Mouse (Mus musculus): ENCODE measurements around the gene Wdfy1. TPM values are rescaled to one million over a fixed set of nuclear protein-coding genes. Genes with fewer than 3 reads are reported as not detected.

The Wdfy1 gene
- total RNA-seq, 2 experiments from 2014 or later = 17.0 to 19.7 TPM

GRCm38 (mm10) chr1:79761917-79762271 is 14.0 kb downstream of the Wdfy1 start:
- intact Hi-C loops (cut with DNase I) = loop anchor here (2.0 to 5.0 kb wide), 3 partner anchors 15 to 50 kb away; partner anchors contain the start of genes Mrpl44 and Wdfy1
- DNase-seq = no peak

DNA sequence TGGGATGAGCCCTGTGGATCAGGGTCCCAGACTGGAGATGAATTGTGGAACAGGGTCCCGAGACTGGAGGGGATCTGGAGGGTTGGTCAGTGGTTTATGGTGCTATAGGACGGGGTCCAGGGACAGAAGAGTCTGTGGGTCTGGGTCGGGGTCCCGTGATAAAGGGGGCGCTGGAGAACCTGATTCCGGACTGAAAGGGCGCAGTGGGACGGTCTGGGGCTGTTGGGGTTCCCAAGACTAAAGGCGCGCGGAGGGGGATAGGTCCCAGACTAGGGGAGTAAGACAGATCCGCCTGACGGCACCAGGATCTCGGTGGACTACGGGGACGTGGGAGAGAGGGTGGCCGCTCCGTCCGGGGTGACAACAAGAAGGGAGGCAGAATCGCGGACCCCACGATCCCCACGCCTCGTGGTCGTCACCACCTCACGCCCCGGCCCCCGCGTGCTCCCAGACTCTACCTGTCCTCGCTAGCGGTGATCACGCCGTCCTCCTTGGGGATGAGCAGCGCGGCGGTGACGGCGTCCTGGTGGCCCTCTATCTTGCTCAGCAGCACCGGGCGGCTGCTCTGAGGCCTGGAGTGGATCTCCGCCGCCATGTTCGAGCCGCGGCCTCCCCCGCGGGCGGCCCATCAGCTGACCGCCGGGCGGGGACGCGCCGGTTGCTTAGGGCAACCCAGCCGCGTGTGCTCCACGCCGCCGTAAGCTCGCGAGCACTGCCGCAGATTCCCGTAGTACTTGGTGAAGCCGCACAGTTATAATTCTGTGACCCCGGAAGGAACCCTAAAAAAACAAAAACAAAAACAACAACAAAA is 14.6 kb downstream of the Wdfy1 start:
- intact Hi-C loops (cut with DNase I) = loop anchor here (2.0 to 5.0 kb wide), 2 partner anchors 21 to 49 kb away; no protein-coding TSS in a partner anchor
- peak; percentile 82 to 84 for DNase-seq

DNA sequence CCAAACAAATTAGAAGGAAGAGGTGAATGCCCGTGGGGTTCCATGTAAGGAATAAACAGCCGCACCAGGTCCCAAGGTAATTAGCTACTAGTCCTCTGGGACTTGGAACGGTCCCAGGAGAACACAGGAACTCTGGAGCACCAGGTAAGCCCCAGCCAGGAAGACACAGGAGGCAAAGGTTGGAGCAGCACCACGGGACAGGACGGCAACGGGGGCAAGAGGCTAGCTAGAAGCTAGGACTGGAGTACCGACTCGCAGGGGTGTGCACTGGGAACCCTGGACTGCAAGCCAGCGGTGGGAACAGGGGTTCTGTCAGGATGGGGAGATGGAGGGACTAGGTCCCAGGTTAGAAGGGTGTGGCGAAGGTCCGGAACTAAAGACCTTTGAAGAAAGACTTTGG is 15.3 kb downstream of the Wdfy1 start:
- peak in 1 of 2 experiments; percentile 14 for DNase-seq
- intact Hi-C loops (cut with DNase I) = loop anchor here (2.0 to 5.0 kb wide), 2 partner anchors 20 to 48 kb away; no protein-coding TSS in a partner anchor

DNA sequence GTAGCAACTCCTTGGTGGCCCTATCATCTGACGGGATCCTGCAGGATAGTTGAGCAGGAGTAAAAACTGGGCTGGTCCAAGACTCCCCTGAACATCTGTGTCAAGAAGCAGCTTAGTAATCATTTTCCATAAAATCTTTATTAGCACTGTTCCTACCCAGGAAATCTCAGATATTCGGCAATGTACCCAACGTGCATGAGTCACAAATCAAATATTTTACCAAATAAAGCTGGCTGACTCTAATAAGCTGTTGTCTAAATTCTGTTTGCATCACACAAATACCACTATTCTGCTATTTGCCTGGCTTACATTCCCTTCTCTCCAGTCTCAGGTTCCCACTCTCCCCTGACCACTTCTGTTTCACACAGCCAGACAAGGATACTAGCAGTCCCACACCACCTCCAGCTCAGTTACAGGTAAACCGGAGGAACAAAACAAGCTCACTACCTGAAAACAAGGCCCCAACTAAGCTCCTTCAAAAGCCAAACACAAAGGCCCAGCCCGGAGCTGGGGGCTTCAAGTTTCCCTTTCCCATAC is 16.4 kb downstream of the Wdfy1 start:
- intact Hi-C loops (cut with DNase I) = loop anchor here (10.0 kb wide), 1 partner anchor 575 kb away; no protein-coding TSS in a partner anchor
- DNase-seq = no peak

DNA sequence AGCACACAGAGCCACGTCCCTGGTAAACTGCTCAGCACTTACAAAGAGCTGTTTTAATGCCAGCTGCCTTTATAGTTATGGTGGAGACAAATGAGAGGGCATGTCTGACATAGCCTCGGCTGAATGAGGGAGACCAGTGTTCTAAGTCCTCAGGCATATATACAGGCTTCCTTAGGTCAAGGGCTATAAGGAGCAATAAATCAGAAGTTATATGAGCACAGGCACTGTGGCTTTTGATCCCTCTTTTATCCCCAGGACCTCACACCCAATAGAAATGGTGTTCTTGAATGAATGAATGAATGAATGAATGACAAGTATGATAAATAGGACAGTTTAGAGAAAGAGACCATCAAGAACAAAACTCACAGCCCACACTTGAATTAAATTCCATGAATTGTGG is 16.9 kb downstream of the Wdfy1 start:
- no peak for DNase-seq
- intact Hi-C loops (cut with DNase I) = loop anchor here (10.0 kb wide), 1 partner anchor 576 kb away; no protein-coding TSS in a partner anchor

GRCm38 (mm10) chr1:79757597-79757996 is 18.3 kb downstream of the Wdfy1 start:
- intact Hi-C loops (cut with DNase I) = loop anchor here (10.0 kb wide), 1 partner anchor 577 kb away; no protein-coding TSS in a partner anchor
- DNase-seq = no peak

DNA sequence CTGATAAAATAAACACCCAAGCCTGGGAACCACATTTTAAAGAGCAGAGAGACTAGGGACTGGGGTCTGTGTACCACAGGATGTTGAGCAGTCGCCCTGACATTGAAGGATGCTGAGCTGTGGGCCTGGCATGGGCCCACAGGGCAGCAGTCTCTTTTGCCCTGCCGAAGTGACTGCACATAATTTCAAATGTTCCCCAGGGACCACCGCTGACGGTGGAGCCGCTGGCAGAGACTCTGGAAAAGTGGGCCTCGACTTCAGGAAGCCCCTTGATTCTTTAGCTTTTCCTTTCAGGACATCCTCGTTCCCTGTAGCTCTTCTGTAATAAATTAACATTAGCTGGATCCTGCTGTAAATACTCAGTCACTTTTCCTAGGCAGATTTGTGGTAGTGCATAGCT is 18.8 kb downstream of the Wdfy1 start:
- peak in 1 of 2 experiments; percentile 30 for DNase-seq
- intact Hi-C loops (cut with DNase I) = loop anchor here (10.0 kb wide), 1 partner anchor 578 kb away; no protein-coding TSS in a partner anchor

DNA sequence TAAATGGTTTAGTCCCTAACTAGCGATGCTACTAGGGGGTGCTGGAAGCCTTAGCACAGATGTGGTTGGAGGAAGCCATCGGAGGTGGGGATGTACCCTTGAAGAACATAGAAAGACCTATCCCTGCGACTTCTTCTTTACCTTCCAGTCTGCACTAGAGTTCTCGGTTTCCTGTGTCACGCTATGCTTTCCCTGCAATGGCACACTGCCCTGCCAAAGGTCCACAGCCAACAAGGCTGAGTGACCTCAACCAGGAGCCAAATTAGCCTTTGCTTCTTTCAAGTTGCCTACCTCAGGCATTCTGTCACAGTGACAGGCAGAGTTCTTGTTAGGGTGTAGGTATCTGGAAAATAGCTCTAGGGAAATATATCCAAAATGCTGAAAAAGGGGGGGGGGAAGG is 19.5 kb downstream of the Wdfy1 start:
- intact Hi-C loops (cut with DNase I) = loop anchor here (10.0 kb wide), 1 partner anchor 578 kb away; no protein-coding TSS in a partner anchor

GRCm38 (mm10) chr1:79755376-79755775 is 20.6 kb downstream of the Wdfy1 start:
- no peak for DNase-seq
- intact Hi-C loops (cut with DNase I) = loop anchor here (10.0 kb wide), 1 partner anchor 579 kb away; no protein-coding TSS in a partner anchor

More for the DNA sequence above, 19.5 kb downstream of the Wdfy1 start:
- no peak for DNase-seq

DNA sequence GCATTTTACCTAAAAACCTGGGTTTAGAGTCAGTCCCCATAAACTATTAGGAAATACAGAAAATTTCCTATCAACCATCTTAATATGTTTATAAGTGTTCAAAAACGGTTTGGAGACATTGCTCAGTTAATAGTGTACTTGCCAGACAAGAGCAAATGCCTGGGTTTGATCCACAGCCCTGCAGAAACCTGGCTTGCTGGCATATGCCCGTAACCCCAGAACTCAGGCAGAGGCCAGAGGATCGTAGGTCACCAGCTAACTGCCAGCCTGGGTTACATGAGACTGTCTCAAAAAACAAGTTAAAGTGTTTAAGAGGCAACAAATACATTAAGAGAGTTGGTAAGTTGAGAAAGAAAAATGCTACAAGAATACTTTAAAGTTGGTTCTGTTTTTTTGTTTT is 21.0 kb downstream of the Wdfy1 start:
- intact Hi-C loops (cut with DNase I) = loop anchor here (10.0 kb wide), 1 partner anchor 580 kb away; no protein-coding TSS in a partner anchor
- no peak for DNase-seq

DNA sequence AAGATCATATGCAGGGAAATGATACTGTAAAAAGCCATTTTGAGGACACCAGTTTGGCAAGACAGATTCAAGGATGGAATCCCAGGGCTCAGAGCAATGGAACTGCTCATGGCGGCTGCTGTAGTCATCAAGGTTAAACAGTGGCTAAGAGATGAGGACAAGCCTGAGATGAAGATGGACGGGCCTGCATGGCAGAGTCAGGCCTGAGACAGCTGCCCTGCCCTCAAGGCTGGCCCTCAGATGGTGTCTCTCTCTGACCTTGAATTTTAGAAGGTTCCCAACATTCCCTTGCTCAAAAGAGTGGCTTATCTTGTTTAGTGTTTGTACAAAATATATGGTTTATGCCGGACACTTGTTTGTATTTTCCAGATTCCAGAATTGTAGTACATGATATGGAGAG is 22.5 kb downstream of the Wdfy1 start:
- no peak for DNase-seq
- intact Hi-C loops (cut with DNase I) = loop anchor here (10.0 kb wide), 1 partner anchor 581 kb away; no protein-coding TSS in a partner anchor

- DNase-seq = no peak
- intact Hi-C loops (cut with DNase I) = loop anchor here (10.0 kb wide), 1 partner anchor 582 kb away; no protein-coding TSS in a partner anchor
Observed at GRCm38 (mm10) chr1:79752714-79753340, 23.1 kb downstream of the Wdfy1 start.

GRCm38 (mm10) chr1:79752015-79752695 is 23.8 kb downstream of the Wdfy1 start:
- no peak for DNase-seq
- intact Hi-C loops (cut with DNase I) = loop anchor here (10.0 kb wide), 1 partner anchor 583 kb away; no protein-coding TSS in a partner anchor

GRCm38 (mm10) chr1:79751186-79751585 is 24.8 kb downstream of the Wdfy1 start:
- intact Hi-C loops (cut with DNase I) = loop anchor here (10.0 kb wide), 1 partner anchor 584 kb away; no protein-coding TSS in a partner anchor
- DNase-seq = no peak

GRCm38 (mm10) chr1:79746056-79746455 is 29.9 kb downstream of the Wdfy1 start:
- DNase-seq = peak; percentile 62 to 65
- intact Hi-C loops (cut with DNase I) = no loop called here

DNA sequence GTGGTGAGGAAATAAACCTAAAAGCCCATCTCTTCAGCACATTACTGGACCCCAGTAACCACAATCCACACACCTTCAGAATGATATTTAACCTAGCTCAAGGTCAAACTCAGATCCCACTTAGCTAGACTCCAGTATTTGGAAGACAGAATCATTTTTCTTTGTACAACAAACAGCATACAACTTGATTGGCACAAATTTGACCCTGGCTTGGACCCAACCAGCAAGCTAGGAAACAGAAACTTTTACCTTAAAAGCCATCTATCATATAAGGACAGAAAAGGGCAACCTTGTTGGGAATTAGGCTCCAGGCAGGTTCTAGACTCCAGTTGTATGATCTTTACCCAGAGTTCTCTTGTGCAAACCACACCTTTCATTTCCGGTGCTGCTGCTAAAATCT is 32.6 kb downstream of the Wdfy1 start:
- intact Hi-C loops (cut with DNase I) = no loop called here
- no peak for DNase-seq

- no peak for DNase-seq
- intact Hi-C loops (cut with DNase I) = no loop called here
Observed at GRCm38 (mm10) chr1:79742949-79743348, 33.0 kb downstream of the Wdfy1 start.

- no peak for DNase-seq
- intact Hi-C loops (cut with DNase I) = loop anchor here (2.0 kb wide), 1 partner anchor 20 kb away; no protein-coding TSS in a partner anchor
Observed at GRCm38 (mm10) chr1:79741002-79741401, 34.9 kb downstream of the Wdfy1 start.

DNA sequence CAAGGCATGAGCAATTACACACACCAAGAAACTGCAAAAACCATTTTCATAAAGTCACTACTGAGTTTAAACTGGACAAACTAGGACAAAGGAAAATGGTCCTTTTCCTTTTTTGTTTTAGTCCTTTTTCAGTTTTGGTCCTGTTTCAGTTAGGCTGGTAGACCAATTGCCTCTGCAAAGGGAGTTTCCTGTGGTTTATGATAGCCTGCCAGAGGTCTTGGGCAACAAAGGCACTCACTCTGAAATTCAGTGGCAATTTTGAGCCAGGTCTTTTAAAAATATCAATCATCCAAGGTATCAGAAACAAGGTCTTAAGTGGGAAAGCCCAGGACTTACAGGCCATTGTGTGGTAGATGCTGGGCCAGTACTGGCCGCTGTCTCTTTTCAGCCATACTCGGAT is 36.2 kb downstream of the Wdfy1 start:
- DNase-seq = no peak
- intact Hi-C loops (cut with DNase I) = loop anchor here (2.0 kb wide), 1 partner anchor 21 kb away; no protein-coding TSS in a partner anchor

GRCm38 (mm10) chr1:79736408-79736807 is 39.5 kb downstream of the Wdfy1 start:
- DNase-seq = no peak
- intact Hi-C loops (cut with DNase I) = no loop called here
